Mouse (Mus musculus): ENCODE measurements around the gene Tsga10. TPM values are rescaled to one million over a fixed set of nuclear protein-coding genes. Genes with fewer than 3 reads are reported as not detected.

Gene Tsga10
- 0.22 and 0.36 TPM in 2 replicates for polyA plus RNA-seq (2012; rRNA removed)

GRCm38 (mm10) chr1:37866286-37866685 is at the start of gene Tsga10:
Tsga10 (minus strand) TSS chr1:37866429.

GRCm38 (mm10) chr1:37890025-37890652 is 23.9 kb upstream of the Tsga10 start, which contains the start of the genes Mitd1 and Mrpl30:
Mitd1 (minus strand) TSS chr1:37890411.
Mrpl30 (plus strand) TSS chr1:37890477.

GRCm38 (mm10) chr1:37871704-37872103 is 5.5 kb upstream of the Tsga10 start, which contains the start of gene Lipt1:
Lipt1 (plus strand) TSS chr1:37871738.

GRCm38 (mm10) chr1:37719761-37720640 is 146.2 kb downstream of the Tsga10 start, which contains the start of gene 2010300C02Rik:
2010300C02Rik (minus strand) TSS chr1:37720085.

Other genes starting within 250 kb of the Tsga10 start
- 35.9 and 44.1 TPM in 2 replicates for gene 2010300C02Rik, start 146.3 kb downstream of the Tsga10 start, polyA plus RNA-seq (2012; rRNA removed)
- gene Lipt1, start 5.3 kb upstream of the Tsga10 start, polyA plus RNA-seq (2012; rRNA removed) = 1.3 TPM in 2 replicates
- 4.5 and 5.3 TPM in 2 replicates for gene Mitd1, start 24.0 kb upstream of the Tsga10 start, polyA plus RNA-seq (2012; rRNA removed)
- gene Mrpl30, start 24.0 kb upstream of the Tsga10 start, polyA plus RNA-seq (2012; rRNA removed) = 30.8 and 35.6 TPM in 2 replicates
- not detected in 2 replicates for gene Lyg2, start 50.1 kb upstream of the Tsga10 start, polyA plus RNA-seq (2012; rRNA removed)
- not detected in 2 replicates for gene Lyg1, start 91.3 kb upstream of the Tsga10 start, polyA plus RNA-seq (2012; rRNA removed)
- gene Txndc9, start 131.5 kb upstream of the Tsga10 start, polyA plus RNA-seq (2012; rRNA removed) = 4.6 and 5.4 TPM in 2 replicates
- 2.3 and 3.3 TPM in 2 replicates for gene Eif5b, start 131.6 kb upstream of the Tsga10 start, polyA plus RNA-seq (2012; rRNA removed)

Measured in colon, adult 2 months (tissue).